Mouse (Mus musculus) testis, adult 2 months (tissue): ENCODE measurements around the gene Tmem121. TPM values are rescaled to one million over a fixed set of nuclear protein-coding genes. Genes with fewer than 3 reads are reported as not detected.

ENCODE experiments used
- H3K27ac ChIP-seq: fragments of 200-500 bp; 2 replicates; pipeline ENCODE4 v1.5.1; 2012; ENCODE audit warnings: low read depth, low read length; ENCODE audit not compliant: control insufficient read depth, insufficient read depth
- H3K27me3 ChIP-seq: fragments of 200-500 bp; 2 replicates; pipeline ENCODE4 v1.6.1; 2012; ENCODE audit warnings: mild to moderate bottlenecking, low read length, moderate library complexity; ENCODE audit not compliant: control insufficient read depth, insufficient read depth
- H3K36me3 ChIP-seq: fragments of 200-500 bp; 2 replicates; pipeline ENCODE4 v1.6.1; 2012; ENCODE audit warnings: mild to moderate bottlenecking, low read length; ENCODE audit not compliant: control insufficient read depth, insufficient read depth
- H3K4me1 ChIP-seq: fragments of 200-500 bp; 2 replicates; pipeline ENCODE4 v1.6.1; 2012; ENCODE audit warnings: low read length; ENCODE audit not compliant: control insufficient read depth, insufficient read depth
- H3K4me3 ChIP-seq: fragments of 200-500 bp; 2 replicates; pipeline ENCODE4 v1.5.1; 2012; ENCODE audit warnings: low read depth, mild to moderate bottlenecking, low read length, moderate library complexity, mixed read lengths; ENCODE audit not compliant: control insufficient read depth
- CTCF ChIP-seq: fragments of 200-500 bp; IDR thresholded peaks from 2 replicates; pipeline ENCODE4 v1.5.1; 2012; ENCODE audit warnings: low read depth, mild to moderate bottlenecking, inconsistent platforms, low read length, moderate library complexity; ENCODE audit not compliant: control insufficient read depth, insufficient read depth, insufficient replicate concordance
- POLR2A ChIP-seq: fragments of 200-500 bp; IDR thresholded peaks from 2 replicates; pipeline ENCODE4 v1.6.1; 2012; ENCODE audit warnings: low read depth, mild to moderate bottlenecking, inconsistent platforms, low read length, moderate library complexity; ENCODE audit not compliant: control insufficient read depth
- polyA plus RNA-seq: library from polyadenylated mRNA; depleted of rRNA; stranded (reverse); fragments of >200 nt; gene quantifications from 2 replicates; pipeline ENCODE4 v1.2.3, GENCODE M21; 2012

The Tmem121 gene
- polyA plus RNA-seq, 1 experiment, result 1.0 TPM

GRCm38 (mm10) chr12:113168031-113168536, 17.6 kb upstream of the Tmem121 start:
- Histone ChIP-seq H3K4me1 (no peaks in the 10 kb centered on the region), H3K36me3 (peaks cover 2% of the 10 kb centered on the region; the same call in 1 of the 2 replicates), H3K4me3 (no peak overlapping the region), H3K27me3 (no peaks in the 10 kb centered on the region), H3K27ac (no peak overlapping the region)
- no peak for TF ChIP-seq POLR2A
- TF ChIP-seq CTCF, result no peak

GRCm38 (mm10) chr12:113176960-113177725, 8.6 kb upstream of the Tmem121 start:
- Histone ChIP-seq H3K4me3 (no peak overlapping the region), H3K27me3 (no peaks in the 10 kb centered on the region), H3K27ac (no peak overlapping the region), H3K36me3 (no peaks in the 10 kb centered on the region), H3K4me1 (peaks cover 3% of the 10 kb centered on the region)
- TF ChIP-seq POLR2A, result no peak
- no peak for TF ChIP-seq CTCF

DNA sequence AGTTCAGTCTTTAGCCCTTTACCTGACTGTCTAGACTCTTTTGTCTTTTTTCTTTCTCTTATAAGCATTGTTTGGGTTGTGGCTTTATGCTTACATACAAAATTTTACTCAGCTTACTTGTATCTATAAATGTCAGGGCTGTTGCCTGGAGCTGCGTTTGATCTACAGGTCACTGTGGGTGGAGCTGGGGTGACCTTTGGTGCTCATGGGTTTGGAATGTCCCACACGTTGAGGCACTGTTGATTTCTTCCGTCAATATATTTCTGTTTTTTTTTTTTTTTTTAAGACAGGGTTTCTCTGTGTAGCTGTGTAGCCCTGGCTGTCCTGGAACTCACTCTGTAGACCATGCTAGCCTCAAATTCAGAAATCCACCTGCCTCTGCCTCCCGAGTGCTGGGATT, 4.7 kb upstream of the Tmem121 start:
- TF ChIP-seq POLR2A (no peak), CTCF (no peak)
- peaks cover 6% of the 10 kb centered on the region for H3K4me1 ChIP-seq
- H3K36me3 ChIP-seq, result no peaks in the 10 kb centered on the region
- no peaks in the 10 kb centered on the region for H3K27me3 ChIP-seq
- H3K4me3 ChIP-seq, result no peak overlapping the region
- H3K27ac ChIP-seq, result no peak overlapping the region

- Histone ChIP-seq H3K4me1 (peaks cover 26% of the 10 kb centered on the region), H3K36me3 (no peaks in the 10 kb centered on the region), H3K4me3 (no peak overlapping the region), H3K27me3 (no peaks in the 10 kb centered on the region), H3K27ac (no peak overlapping the region)
- no peak for TF ChIP-seq CTCF
- TF ChIP-seq POLR2A, result no peak
Observed at GRCm38 (mm10) chr12:113184945-113185344, 785 bp upstream of the Tmem121 start.

DNA sequence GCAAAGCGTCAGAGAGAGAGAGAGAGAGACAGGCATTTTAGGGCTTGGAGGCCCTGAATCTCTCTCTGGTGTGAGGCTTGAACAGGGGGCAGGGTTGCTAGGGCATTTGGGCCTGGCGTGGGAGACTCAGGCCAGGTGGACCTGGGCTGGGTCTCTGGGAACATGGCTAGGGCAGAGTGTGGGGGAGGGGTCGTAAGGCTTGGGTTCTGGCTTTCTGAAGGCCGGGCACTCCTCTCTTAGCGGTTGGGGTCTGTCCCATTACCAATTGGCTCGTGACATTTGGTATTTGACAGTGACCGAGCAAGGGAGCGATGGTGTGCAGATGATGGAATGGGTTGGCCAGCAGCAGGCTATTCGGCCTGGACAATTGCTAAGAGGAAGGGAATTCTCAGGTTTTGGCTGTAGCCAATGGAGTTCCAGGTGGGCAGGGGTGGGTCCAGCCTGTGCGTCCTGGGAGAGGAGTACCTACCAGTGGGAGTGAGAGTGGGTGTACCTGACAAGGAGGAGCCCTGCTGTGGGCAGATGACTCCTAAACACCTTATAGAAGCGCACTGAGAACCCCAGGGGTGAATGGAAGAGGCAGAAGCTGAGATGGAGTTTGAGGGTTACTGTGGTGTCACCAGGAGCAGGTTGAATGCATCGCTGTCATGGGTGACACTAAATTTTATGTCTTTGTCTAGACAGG, 738 bp downstream of the Tmem121 start:
- no peak for TF ChIP-seq POLR2A
- TF ChIP-seq CTCF, result no peak
- H3K27ac ChIP-seq, result no peak overlapping the region

GRCm38 (mm10) chr12:113187011-113187375, 1.3 kb downstream of the Tmem121 start:
- TF ChIP-seq POLR2A (no peak), CTCF (no peak)
- H3K4me1 ChIP-seq, result peaks cover 26% of the 10 kb centered on the region
- no peak overlapping the region for H3K4me3 ChIP-seq
- no peaks in the 10 kb centered on the region for H3K36me3 ChIP-seq
- no peaks in the 10 kb centered on the region for H3K27me3 ChIP-seq
- no peak overlapping the region for H3K27ac ChIP-seq

More for the DNA sequence above, 738 bp downstream of the Tmem121 start:
- Histone ChIP-seq H3K27me3 (no peaks in the 10 kb centered on the region), H3K4me1 (peaks cover 26% of the 10 kb centered on the region), H3K36me3 (no peaks in the 10 kb centered on the region), H3K4me3 (peak overlapping the region; percentile 28; the same call in 1 of the 2 replicates)

GRCm38 (mm10) chr12:113187584-113188295, 2.0 kb downstream of the Tmem121 start:
- Histone ChIP-seq H3K27ac (no peak overlapping the region), H3K4me1 (peaks cover 26% of the 10 kb centered on the region), H3K4me3 (peak overlapping the region; percentile 17), H3K36me3 (no peaks in the 10 kb centered on the region), H3K27me3 (no peaks in the 10 kb centered on the region)
- TF ChIP-seq POLR2A (no peak), CTCF (peak; percentile 17; the same call in 1 of the 2 replicates)
